Mouse (Mus musculus): ENCODE measurements at regions not wholly inside any gene's neighbourhood (a gene's known extent, or its start where the extent isn't known, plus 50 kb on each side); places are given as distances from the start of the nearest gene placed in this dataset.
"Not testable (repeated sequence)": the region's sequence is repeated elsewhere in the genome, so short reads cannot be mapped to it uniquely, and the experiment has no call there.

- DNase-seq (ENCODE audit: extremely low spot score in 1 of 2, low spot score in 2 of 2) = no peak
- intact Hi-C loops (cut with DNase I) = no loop called here
These were observed 443.7 kb downstream of the Adam6a start for GRCm38 (mm10) chr12:113987233-113987990.

DNA sequence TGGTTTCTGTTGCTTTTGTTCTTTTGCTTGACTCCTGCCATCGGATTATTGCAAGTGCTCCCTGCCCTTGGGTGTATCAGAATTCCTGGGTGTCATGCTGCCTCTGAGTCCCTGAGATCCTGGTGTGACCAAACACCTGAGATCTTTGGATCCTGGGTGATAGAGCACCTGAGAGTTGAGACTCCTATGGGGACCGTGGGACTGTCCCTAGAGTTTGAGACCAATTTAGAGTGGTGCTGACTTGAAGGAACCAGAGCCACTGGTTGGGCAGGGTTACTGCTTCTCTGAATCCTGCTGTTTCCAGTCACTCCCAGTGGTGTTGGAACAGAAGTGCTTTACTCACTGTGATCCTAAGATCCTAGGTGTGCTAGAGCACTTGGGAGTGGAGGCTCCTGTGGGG, 448.7 kb downstream of the Adam6a start:
- intact Hi-C loops (cut with DNase I) = no loop called here
- no peak for DNase-seq (ENCODE audit: extremely low spot score in 1 of 2, low spot score in 2 of 2)

GRCm38 (mm10) chr12:113994284-113994683, 450.6 kb downstream of the Adam6a start:
- intact Hi-C loops (cut with DNase I); DNase-seq (ENCODE audit: extremely low spot score in 1 of 2, low spot score in 2 of 2): not testable (repeated sequence)

DNA sequence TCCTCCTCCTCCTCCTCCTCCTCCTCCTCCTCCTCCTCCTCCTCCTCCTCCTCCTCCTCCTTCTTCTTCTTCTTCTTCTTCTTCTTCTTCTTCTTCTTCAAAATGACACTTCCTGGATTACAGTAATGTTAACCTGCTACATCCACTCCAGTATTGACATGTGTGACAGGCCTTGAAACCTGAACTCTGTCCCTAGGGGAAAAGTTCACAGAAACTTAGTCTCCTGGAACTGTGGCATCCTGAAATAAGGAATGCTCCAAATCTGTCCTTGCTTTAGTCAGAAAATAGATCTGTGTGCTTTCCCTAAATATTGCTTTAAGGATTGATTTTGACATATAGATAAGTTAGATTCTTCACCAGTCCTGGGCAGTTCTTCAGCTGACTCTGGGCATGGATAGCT, 464.8 kb downstream of the Adam6a start:
- intact Hi-C loops (cut with DNase I); DNase-seq (ENCODE audit: extremely low spot score in 1 of 2, low spot score in 2 of 2): not testable (repeated sequence)

GRCm38 (mm10) chr12:114009391-114009790, 465.7 kb downstream of the Adam6a start:
- intact Hi-C loops (cut with DNase I) = no loop called here
- DNase-seq (ENCODE audit: extremely low spot score in 1 of 2, low spot score in 2 of 2) = no peak

- intact Hi-C loops (cut with DNase I) = not testable (repeated sequence)
- DNase-seq (ENCODE audit: extremely low spot score in 1 of 2, low spot score in 2 of 2) = peak in 1 of 2 experiments; percentile 48
These were observed 469.2 kb downstream of the Adam6a start for GRCm38 (mm10) chr12:114012860-114013259.

GRCm38 (mm10) chr12:114037011-114037410, 493.3 kb downstream of the Adam6a start:
- DNase-seq (ENCODE audit: extremely low spot score in 1 of 2, low spot score in 2 of 2); intact Hi-C loops (cut with DNase I): not testable (repeated sequence)

DNA sequence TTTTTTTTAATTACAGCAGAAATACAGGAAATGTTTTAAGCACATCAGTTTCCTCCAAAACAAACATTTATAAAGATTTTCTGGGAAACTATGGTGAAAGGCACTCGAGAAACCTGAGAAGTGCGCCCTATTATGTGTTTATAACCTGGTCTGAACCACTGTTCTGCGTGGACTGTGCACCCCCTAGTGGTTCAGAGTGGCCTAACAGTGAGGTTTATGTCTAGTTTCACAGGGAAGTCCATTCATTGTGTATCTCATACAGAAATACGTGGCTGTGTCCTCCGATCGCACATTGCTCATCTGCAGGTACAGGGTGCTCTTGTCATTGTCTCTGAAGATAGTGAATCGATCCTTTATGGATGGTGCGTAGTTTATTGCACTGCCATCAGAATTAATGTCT, 504.3 kb downstream of the Adam6a start:
- intact Hi-C loops (cut with DNase I) = not testable (repeated sequence)

GRCm38 (mm10) chr12:114053341-114053740, 509.6 kb downstream of the Adam6a start:
- DNase-seq (ENCODE audit: extremely low spot score in 1 of 2, low spot score in 2 of 2) = no peak
- intact Hi-C loops (cut with DNase I) = no loop called here

More for the DNA sequence above, 504.3 kb downstream of the Adam6a start:
- not testable (repeated sequence) for DNase-seq (ENCODE audit: extremely low spot score in 1 of 2, low spot score in 2 of 2)

- DNase-seq (ENCODE audit: extremely low spot score in 1 of 2, low spot score in 2 of 2) = no peak
- intact Hi-C loops (cut with DNase I) = no loop called here
These were observed 515.9 kb downstream of the Adam6a start for GRCm38 (mm10) chr12:114059615-114060014.

DNA sequence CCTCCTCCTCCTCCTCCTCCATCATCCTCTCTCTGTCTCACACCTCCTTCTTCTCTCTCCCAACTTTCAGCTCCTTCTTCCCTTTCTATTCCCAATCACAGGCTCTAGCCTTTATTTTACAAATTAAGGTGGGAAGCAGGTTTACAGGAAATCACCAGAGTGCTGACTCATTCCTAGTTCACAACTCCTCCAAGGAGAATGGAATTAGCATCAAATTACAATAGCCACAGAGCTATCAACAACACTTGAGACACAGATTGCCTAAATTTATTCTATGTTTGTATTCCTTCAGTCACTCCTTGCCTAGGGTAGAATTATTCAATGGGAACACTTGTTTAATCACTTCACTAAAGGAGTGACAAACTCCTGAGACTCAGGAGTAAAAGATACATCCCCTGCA, 523.5 kb downstream of the Adam6a start:
- intact Hi-C loops (cut with DNase I) = no loop called here
- DNase-seq (ENCODE audit: extremely low spot score in 1 of 2, low spot score in 2 of 2) = no peak

- DNase-seq (ENCODE audit: extremely low spot score in 1 of 2, low spot score in 2 of 2); intact Hi-C loops (cut with DNase I): not testable (repeated sequence)
These were observed 565.0 kb downstream of the Adam6a start for GRCm38 (mm10) chr12:114108731-114109130.

GRCm38 (mm10) chr12:114134897-114135296, 591.2 kb downstream of the Adam6a start:
- no peak for DNase-seq (ENCODE audit: extremely low spot score in 1 of 2, low spot score in 2 of 2)
- intact Hi-C loops (cut with DNase I) = no loop called here

- no peak for DNase-seq (ENCODE audit: extremely low spot score in 1 of 2, low spot score in 2 of 2)
- intact Hi-C loops (cut with DNase I) = no loop called here
These were observed 605.1 kb downstream of the Adam6a start for GRCm38 (mm10) chr12:114148779-114149178.

- intact Hi-C loops (cut with DNase I) = no loop called here
- no peak for DNase-seq (ENCODE audit: extremely low spot score in 1 of 2, low spot score in 2 of 2)
These were observed 628.6 kb downstream of the Adam6a start for GRCm38 (mm10) chr12:114172305-114172704.

DNA sequence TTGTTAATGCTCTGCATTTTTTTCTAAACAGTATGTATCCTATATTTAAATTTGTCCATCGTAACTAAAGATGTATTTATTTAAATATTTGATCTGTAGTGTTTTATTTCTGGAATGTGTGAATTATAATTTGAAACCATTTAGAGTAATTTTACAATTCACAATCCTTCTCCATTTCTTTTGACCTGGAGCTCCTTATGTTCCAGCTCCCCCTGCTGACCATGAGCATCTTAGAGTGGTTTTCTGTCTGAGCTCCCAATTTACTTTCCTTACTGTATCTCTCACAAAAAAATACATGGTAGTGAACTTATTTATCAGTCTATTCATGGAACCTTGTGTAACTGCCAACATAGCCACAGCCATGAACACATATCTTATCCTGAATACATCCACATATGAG, 655.8 kb downstream of the Adam6a start:
- intact Hi-C loops (cut with DNase I) = no loop called here
- no peak for DNase-seq (ENCODE audit: extremely low spot score in 1 of 2, low spot score in 2 of 2)

DNA sequence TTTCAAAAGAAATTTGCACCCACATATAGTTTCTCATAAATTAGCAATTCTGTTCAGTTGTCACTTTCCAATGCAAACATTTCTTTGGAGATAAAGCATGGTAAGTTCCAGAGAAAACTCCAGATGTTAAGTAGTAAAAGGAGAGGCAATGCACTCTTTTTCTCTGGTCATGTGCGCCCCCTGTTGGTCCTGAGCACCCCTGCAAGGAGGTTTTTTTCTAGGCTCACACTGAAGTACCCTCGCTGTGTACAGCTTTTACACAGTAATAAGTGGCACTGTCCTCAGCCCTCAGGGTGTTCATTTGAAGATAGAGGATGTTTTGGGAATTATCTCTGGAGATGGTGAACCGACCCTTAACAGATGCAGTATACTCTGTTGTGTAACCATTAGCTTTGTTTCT, 678.8 kb downstream of the Adam6a start:
- no peak for DNase-seq (ENCODE audit: extremely low spot score in 1 of 2, low spot score in 2 of 2)
- intact Hi-C loops (cut with DNase I) = no loop called here

Data from left cerebral cortex, postnatal 10 days (tissue).